Mouse (Mus musculus) erythroblast, adult 5-6 weeks (primary cell): ENCODE results near the gene Pbp2. TPM values are rescaled to one million over a fixed set of nuclear protein-coding genes. Genes with fewer than 3 reads are reported as not detected.

Source experiments
- ATAC-seq: replicated peaks from 2 replicates; pipeline ENCODE4 v1.8.0; 2016; ENCODE audit warnings: moderate number of reproducible peaks, mild to moderate bottlenecking, moderate TSS enrichment, inconsistent platforms; ENCODE audit not compliant: poor library complexity, low FRiP score, severe bottlenecking
- total RNA-seq, 2 experiments: library from RNA; stranded (forward) in 1 of 2; stranded (reverse) in 1 of 2; fragments of 150-400 nt in 1 of 2; fragments of 200-764, 138-1000 nt in 1 of 2; gene quantifications; 2 replicates each; pipeline versions ENCODE4 v1.2.3 to v1.2.4; 2015 to 2017; ENCODE audit warnings: low replicate concordance in 2 of 2

Gene Pbp2
- total RNA-seq, 2 experiments from 2014 or later = not detected

DNA sequence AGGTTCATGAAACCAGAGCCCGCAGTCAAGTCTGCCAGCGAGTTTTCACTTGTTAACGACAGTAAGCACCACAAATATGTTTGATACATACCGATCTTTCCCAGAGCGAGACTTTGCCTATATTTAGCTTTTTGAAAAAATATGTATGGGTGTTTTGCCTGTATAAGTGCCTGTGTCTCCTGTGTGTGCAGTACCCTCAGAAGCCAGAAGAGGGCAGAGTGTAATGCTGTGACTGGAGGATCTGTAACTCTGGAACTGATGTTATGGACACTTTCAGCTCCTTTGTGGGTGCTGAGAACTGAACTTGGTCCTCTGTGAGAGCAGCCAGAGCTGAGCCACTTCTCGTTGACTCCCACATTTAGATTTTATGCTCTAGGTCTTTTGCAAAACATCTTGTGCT is 46.1 kb downstream of the Pbp2 start:
- ATAC-seq = no peak

- no peak for ATAC-seq
Observed at GRCm38 (mm10) chr6:135262565-135262964, 47.6 kb downstream of the Pbp2 start.

- no peak for ATAC-seq
Observed at GRCm38 (mm10) chr6:135261124-135261523, 49.1 kb downstream of the Pbp2 start.

GRCm38 (mm10) chr6:135260435-135260834 is 49.8 kb downstream of the Pbp2 start:
- ATAC-seq = peak; percentile 46; the same call in 1 of the 2 replicates

Other genes starting within 250 kb of the Pbp2 start
- gene Gprc5a, start 244.8 kb downstream of the Pbp2 start, total RNA-seq (2015; ENCODE audit: low replicate concordance) = not detected in 2 replicates
- gene Gprc5a, start 244.8 kb downstream of the Pbp2 start, total RNA-seq (2017; ENCODE audit: low replicate concordance) = not detected in 2 replicates
- gene Gprc5d, start 192.1 kb downstream of the Pbp2 start, total RNA-seq (2015; ENCODE audit: low replicate concordance) = not detected in 2 replicates
- not detected in 2 replicates for gene Gprc5d, start 192.1 kb downstream of the Pbp2 start, total RNA-seq (2017; ENCODE audit: low replicate concordance)
- gene Fam234b, start 112.4 kb downstream of the Pbp2 start, total RNA-seq (2015; ENCODE audit: low replicate concordance) = 96.6 and 108 TPM in 2 replicates
- 155 and 168 TPM in 2 replicates for gene Fam234b, start 112.4 kb downstream of the Pbp2 start, total RNA-seq (2017; ENCODE audit: low replicate concordance)
- 72.1 and 87.8 TPM in 2 replicates for gene Hebp1, start 112.4 kb downstream of the Pbp2 start, total RNA-seq (2015; ENCODE audit: low replicate concordance)
- 143 and 274 TPM in 2 replicates for gene Hebp1, start 112.4 kb downstream of the Pbp2 start, total RNA-seq (2017; ENCODE audit: low replicate concordance)
- gene Gsg1, start 56.1 kb downstream of the Pbp2 start, total RNA-seq (2015; ENCODE audit: low replicate concordance) = not detected in 2 replicates
- not detected in 2 replicates for gene Gsg1, start 56.1 kb downstream of the Pbp2 start, total RNA-seq (2017; ENCODE audit: low replicate concordance)
- 0.42 and 2.3 TPM in 2 replicates for gene Emp1, start 52.1 kb upstream of the Pbp2 start, total RNA-seq (2015; ENCODE audit: low replicate concordance)
- gene Emp1, start 52.1 kb upstream of the Pbp2 start, total RNA-seq (2017; ENCODE audit: low replicate concordance) = 2.1 TPM in 1 of 2 replicates, not detected in the other